Mouse (Mus musculus): ENCODE data around the gene Tex22. TPM values are rescaled to one million over a fixed set of nuclear protein-coding genes. Genes with fewer than 3 reads are reported as not detected.

The Tex22 gene
- polyA plus RNA-seq, 1 experiment from 2014 or later, result not detected

DNA sequence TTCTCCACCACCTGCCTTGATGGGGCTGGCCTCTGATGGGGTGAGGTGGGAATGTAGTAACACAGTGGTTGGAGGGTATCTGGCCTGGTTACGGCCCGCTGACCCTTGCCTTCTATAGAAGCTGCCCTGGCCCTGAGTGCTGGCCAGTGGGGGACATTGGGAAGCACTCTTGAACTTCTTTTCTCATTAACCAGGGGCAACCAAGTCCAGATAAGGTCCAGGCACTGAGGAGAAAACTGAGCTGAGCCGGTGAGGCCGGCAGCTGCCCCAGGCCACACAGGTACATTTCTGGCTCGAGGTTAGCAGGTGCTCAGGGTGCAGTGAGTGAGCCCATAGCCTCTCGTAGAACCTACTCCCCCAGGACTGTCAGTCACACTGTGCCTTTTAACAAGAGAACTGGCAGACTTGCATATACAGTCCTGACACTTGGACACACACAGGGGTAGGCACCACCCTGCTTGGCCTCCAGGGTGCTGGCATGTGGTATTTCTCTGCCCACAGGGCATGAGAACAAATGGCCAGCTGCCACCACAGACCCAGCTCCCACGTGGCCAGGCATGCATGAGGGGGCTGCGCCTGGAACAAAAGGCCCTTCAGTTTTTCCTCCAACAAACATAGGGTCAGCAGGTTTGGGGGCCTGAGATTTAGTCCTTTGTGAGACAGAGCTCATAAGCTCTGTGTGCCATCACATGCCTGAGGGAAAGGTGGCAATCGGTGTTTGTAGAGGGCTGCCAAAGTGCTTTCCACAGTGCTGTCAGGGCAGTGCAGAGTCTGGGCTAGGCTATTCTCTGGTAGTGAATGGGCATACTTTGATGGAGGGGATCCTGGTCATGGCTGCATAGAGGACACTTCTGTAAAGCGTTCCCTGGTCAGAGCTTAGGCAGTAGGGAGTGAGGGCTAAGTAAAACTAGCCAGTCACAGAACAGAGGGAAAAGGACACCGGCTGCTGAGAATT is 41.7 kb upstream of the Tex22 start:
- Histone ChIP-seq H3K36me3 (ENCODE audit: control insufficient read depth, insufficient read depth) (no peaks in the 10 kb centered on the region), H3K27me3 (ENCODE audit: control insufficient read depth, insufficient read depth, low read depth, low read length) (no peaks in the 10 kb centered on the region), H3K9ac (ENCODE audit: low read depth, low read length) (no peak overlapping the region), H3K4me1 (ENCODE audit: control insufficient read depth, low read depth, low read length) (peaks cover 48% of the 10 kb centered on the region), H3K4me3 (ENCODE audit: low read depth, low read length) (no peak overlapping the region), H3K4me2 (ENCODE audit: low read depth, low read length) (no peak overlapping the region), H3K27ac (ENCODE audit: low read length) (peak overlapping the region; percentile 91), H3K9me3 (replicated peaks; ENCODE audit: control insufficient read depth, low read length) (no peaks in the 10 kb centered on the region)
- no peak for ATAC-seq (ENCODE audit: low read depth)
- 79% methylated on average over 11 of the region's 11 CpGs for WGBS (ENCODE audit: insufficient replicate concordance)

- no peak for ATAC-seq (ENCODE audit: low read depth)
- Histone ChIP-seq H3K4me2 (ENCODE audit: low read depth, low read length) (no peak overlapping the region), H3K27me3 (ENCODE audit: control insufficient read depth, insufficient read depth, low read depth, low read length) (no peaks in the 10 kb centered on the region), H3K9me3 (replicated peaks; ENCODE audit: control insufficient read depth, low read length) (no peaks in the 10 kb centered on the region), H3K4me3 (ENCODE audit: low read depth, low read length) (no peak overlapping the region), H3K4me1 (ENCODE audit: control insufficient read depth, low read depth, low read length) (peaks cover 44% of the 10 kb centered on the region), H3K36me3 (ENCODE audit: control insufficient read depth, insufficient read depth) (no peaks in the 10 kb centered on the region), H3K9ac (ENCODE audit: low read depth, low read length) (no peak overlapping the region), H3K27ac (ENCODE audit: low read length) (peak overlapping the region; percentile 49)
- 35% methylated on average over 2 of the region's 2 CpGs for WGBS (ENCODE audit: insufficient replicate concordance)
Measured at GRCm38 (mm10) chr12:113035093-113035492, 39.2 kb upstream of the Tex22 start.

- no peaks in the 10 kb centered on the region for H3K36me3 ChIP-seq (ENCODE audit: control insufficient read depth, insufficient read depth)
- H3K4me2 ChIP-seq (ENCODE audit: low read depth, low read length), result no peak overlapping the region
- H3K27me3 ChIP-seq (ENCODE audit: control insufficient read depth, insufficient read depth, low read depth, low read length), result no peaks in the 10 kb centered on the region
- H3K27ac ChIP-seq (ENCODE audit: low read length), result no peak overlapping the region
- no peaks in the 10 kb centered on the region for H3K9me3 ChIP-seq (replicated peaks; ENCODE audit: control insufficient read depth, low read length)
- peaks cover 29% of the 10 kb centered on the region for H3K4me1 ChIP-seq (ENCODE audit: control insufficient read depth, low read depth, low read length)
- H3K4me3 ChIP-seq (ENCODE audit: low read depth, low read length), result no peak overlapping the region
- ATAC-seq (ENCODE audit: low read depth), result peak; percentile 52
- WGBS (ENCODE audit: insufficient replicate concordance), result 33% methylated on average over 4 of the region's 4 CpGs
- no peak overlapping the region for H3K9ac ChIP-seq (ENCODE audit: low read depth, low read length)
Measured at GRCm38 (mm10) chr12:113036996-113037395, 37.3 kb upstream of the Tex22 start.

- 67% methylated on average over 4 of the region's 4 CpGs for WGBS (ENCODE audit: insufficient replicate concordance)
Measured at GRCm38 (mm10) chr12:113038414-113038813, 35.9 kb upstream of the Tex22 start.

DNA sequence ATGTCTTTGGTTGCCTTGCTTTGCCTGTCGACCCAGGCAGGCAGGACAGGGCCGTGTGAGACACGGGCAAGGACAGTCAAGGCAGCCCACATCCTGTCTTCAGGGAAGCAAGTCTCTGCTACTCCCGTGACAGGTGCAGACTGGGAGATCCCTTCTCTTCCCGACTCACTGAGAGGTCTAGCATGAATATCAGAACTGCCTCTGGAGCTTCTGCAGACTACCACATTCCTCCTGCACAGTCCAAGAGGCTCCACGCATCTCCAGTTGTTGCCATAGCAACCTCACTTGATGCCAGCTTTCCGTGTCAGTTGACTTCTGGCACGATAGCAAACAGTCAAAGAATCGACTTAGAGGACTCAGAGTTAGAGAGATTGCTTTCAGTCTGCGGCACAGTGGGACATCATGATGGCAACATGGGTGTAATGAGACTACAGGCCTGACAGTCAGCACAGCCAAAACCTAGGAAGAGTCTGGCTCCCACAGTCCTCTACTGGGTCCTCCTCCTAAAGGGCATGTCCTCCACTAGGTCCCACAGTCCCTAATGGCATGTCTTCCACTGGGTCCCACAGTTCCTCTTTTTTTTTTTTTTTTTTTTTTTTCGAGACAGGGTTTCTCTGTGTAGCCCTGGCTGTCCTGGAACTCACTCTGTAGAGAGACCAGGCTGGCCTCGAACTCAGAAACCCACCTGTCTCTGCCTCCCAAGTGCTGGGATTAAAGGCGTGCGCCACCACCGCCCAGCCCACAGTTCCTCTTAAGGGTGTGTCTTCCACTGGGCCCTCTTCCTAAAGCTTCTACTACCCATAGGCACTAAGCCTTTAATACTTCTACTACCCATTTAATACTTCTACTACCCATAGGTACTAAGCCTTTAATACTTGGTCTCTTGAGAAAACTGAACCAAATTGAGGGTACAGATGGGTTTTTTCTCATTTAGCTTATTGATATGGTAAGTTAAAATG is 32.5 kb upstream of the Tex22 start:
- ATAC-seq (ENCODE audit: low read depth), result peak; percentile 37; the same call in 1 of the 2 replicates
- Histone ChIP-seq H3K27ac (ENCODE audit: low read length) (no peak overlapping the region), H3K4me3 (ENCODE audit: low read depth, low read length) (no peak overlapping the region), H3K9ac (ENCODE audit: low read depth, low read length) (no peak overlapping the region), H3K36me3 (ENCODE audit: control insufficient read depth, insufficient read depth) (no peaks in the 10 kb centered on the region), H3K9me3 (replicated peaks; ENCODE audit: control insufficient read depth, low read length) (no peaks in the 10 kb centered on the region), H3K4me2 (ENCODE audit: low read depth, low read length) (no peak overlapping the region), H3K4me1 (ENCODE audit: control insufficient read depth, low read depth, low read length) (peaks cover 29% of the 10 kb centered on the region), H3K27me3 (ENCODE audit: control insufficient read depth, insufficient read depth, low read depth, low read length) (no peaks in the 10 kb centered on the region)
- WGBS (ENCODE audit: insufficient replicate concordance), result 60% methylated on average over 15 of the region's 15 CpGs

More at GRCm38 (mm10) chr12:113038414-113038813, 35.9 kb upstream of the Tex22 start:
- Histone ChIP-seq H3K4me3 (ENCODE audit: low read depth, low read length) (no peak overlapping the region), H3K4me1 (ENCODE audit: control insufficient read depth, low read depth, low read length) (peaks cover 31% of the 10 kb centered on the region), H3K9ac (ENCODE audit: low read depth, low read length) (no peak overlapping the region), H3K9me3 (replicated peaks; ENCODE audit: control insufficient read depth, low read length) (no peaks in the 10 kb centered on the region), H3K27me3 (ENCODE audit: control insufficient read depth, insufficient read depth, low read depth, low read length) (no peaks in the 10 kb centered on the region), H3K4me2 (ENCODE audit: low read depth, low read length) (no peak overlapping the region), H3K36me3 (ENCODE audit: control insufficient read depth, insufficient read depth) (no peaks in the 10 kb centered on the region), H3K27ac (ENCODE audit: low read length) (no peak overlapping the region)
- ATAC-seq (ENCODE audit: low read depth), result no peak

DNA sequence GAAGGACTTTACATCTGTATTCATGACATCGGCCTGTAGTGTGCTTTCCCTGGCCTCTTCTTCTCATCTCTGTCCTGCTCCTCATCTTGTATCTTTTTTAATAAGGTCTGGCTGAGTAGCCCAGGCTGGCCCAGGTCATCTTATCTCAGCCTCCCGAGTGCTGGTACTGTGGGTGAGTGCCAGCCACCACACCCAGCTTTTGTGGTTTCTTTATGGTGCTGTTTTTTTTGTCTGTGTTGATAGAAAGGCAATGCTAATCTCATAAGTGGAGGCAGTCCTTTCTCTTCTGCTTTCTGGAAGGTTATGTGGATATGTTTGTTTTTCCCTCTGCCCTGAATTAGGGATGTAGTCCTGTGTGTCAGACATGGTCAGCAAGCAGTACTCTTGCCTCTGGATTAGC is 31.8 kb upstream of the Tex22 start:
- peak; percentile 92 for ATAC-seq (ENCODE audit: low read depth)
- WGBS (ENCODE audit: insufficient replicate concordance), result 29% methylated on average over 2 of the region's 2 CpGs
- Histone ChIP-seq H3K9ac (ENCODE audit: low read depth, low read length) (no peak overlapping the region), H3K27ac (ENCODE audit: low read length) (peak overlapping the region; percentile 38), H3K4me2 (ENCODE audit: low read depth, low read length) (no peak overlapping the region), H3K27me3 (ENCODE audit: control insufficient read depth, insufficient read depth, low read depth, low read length) (no peaks in the 10 kb centered on the region), H3K4me1 (ENCODE audit: control insufficient read depth, low read depth, low read length) (peaks cover 24% of the 10 kb centered on the region), H3K9me3 (replicated peaks; ENCODE audit: control insufficient read depth, low read length) (no peaks in the 10 kb centered on the region), H3K4me3 (ENCODE audit: low read depth, low read length) (no peak overlapping the region), H3K36me3 (ENCODE audit: control insufficient read depth, insufficient read depth) (peaks cover 4% of the 10 kb centered on the region; the same call in 1 of the 2 replicates)

- WGBS (ENCODE audit: insufficient replicate concordance), result 77% methylated on average over 3 of the region's 3 CpGs
- H3K36me3 ChIP-seq (ENCODE audit: control insufficient read depth, insufficient read depth), result peaks cover 8% of the 10 kb centered on the region
Measured at GRCm38 (mm10) chr12:113044916-113045677, 29.2 kb upstream of the Tex22 start.

GRCm38 (mm10) chr12:113046861-113047260 is 27.4 kb upstream of the Tex22 start:
- H3K4me1 ChIP-seq (ENCODE audit: control insufficient read depth, low read depth, low read length), result peaks cover 20% of the 10 kb centered on the region
- no peaks in the 10 kb centered on the region for H3K9me3 ChIP-seq (replicated peaks; ENCODE audit: control insufficient read depth, low read length)
- H3K4me3 ChIP-seq (ENCODE audit: low read depth, low read length), result no peak overlapping the region
- no peak overlapping the region for H3K27ac ChIP-seq (ENCODE audit: low read length)
- no peak for ATAC-seq (ENCODE audit: low read depth)
- H3K36me3 ChIP-seq (ENCODE audit: control insufficient read depth, insufficient read depth), result peaks cover 13% of the 10 kb centered on the region
- no peak overlapping the region for H3K9ac ChIP-seq (ENCODE audit: low read depth, low read length)
- WGBS (ENCODE audit: insufficient replicate concordance), result 63% methylated on average over 15 of the region's 15 CpGs
- no peak overlapping the region for H3K4me2 ChIP-seq (ENCODE audit: low read depth, low read length)
- no peaks in the 10 kb centered on the region for H3K27me3 ChIP-seq (ENCODE audit: control insufficient read depth, insufficient read depth, low read depth, low read length)

More at GRCm38 (mm10) chr12:113044916-113045677, 29.2 kb upstream of the Tex22 start:
- ATAC-seq (ENCODE audit: low read depth), result no peak
- no peak overlapping the region for H3K27ac ChIP-seq (ENCODE audit: low read length)
- H3K27me3 ChIP-seq (ENCODE audit: control insufficient read depth, insufficient read depth, low read depth, low read length), result no peaks in the 10 kb centered on the region
- no peak overlapping the region for H3K9ac ChIP-seq (ENCODE audit: low read depth, low read length)
- no peaks in the 10 kb centered on the region for H3K9me3 ChIP-seq (replicated peaks; ENCODE audit: control insufficient read depth, low read length)
- no peak overlapping the region for H3K4me2 ChIP-seq (ENCODE audit: low read depth, low read length)
- peaks cover 24% of the 10 kb centered on the region for H3K4me1 ChIP-seq (ENCODE audit: control insufficient read depth, low read depth, low read length)
- no peak overlapping the region for H3K4me3 ChIP-seq (ENCODE audit: low read depth, low read length)

All from liver, embryonic 16.5 days (tissue).